Mouse (Mus musculus) forebrain, embryonic 15.5 days (tissue): ENCODE measurements around the gene Dda1. TPM values are rescaled to one million over a fixed set of nuclear protein-coding genes. Genes with fewer than 3 reads are reported as not detected.
A peak's percentile ranks its signal among the peaks of the same experiment; 100 is the strongest.

Source experiments
- ATAC-seq: fragments of 200-750 bp; cut with Nextera tagmentation; replicated peaks from 2 replicates; pipeline ENCODE4 v1.8.0; 2017; ENCODE audit warnings: mild to moderate bottlenecking, moderate TSS enrichment, moderate library complexity
- H3K27ac ChIP-seq: fragments of 300-500 bp; sonication (generic); replicated peaks from 2 replicates; pipeline ENCODE4 v1.5.1; 2015; ENCODE audit warnings: mild to moderate bottlenecking, inconsistent platforms
- H3K27me3 ChIP-seq: fragments of 300-500 bp; sonication (generic); 2 replicates; pipeline ENCODE4 v1.6.1; 2015; ENCODE audit warnings: inconsistent platforms
- H3K36me3 ChIP-seq: fragments of 300-500 bp; sonication (generic); 2 replicates; pipeline ENCODE4 v1.6.1; 2015; ENCODE audit warnings: mild to moderate bottlenecking, inconsistent platforms
- H3K4me1 ChIP-seq: fragments of 300-500 bp; sonication (generic); 2 replicates; pipeline ENCODE4 v1.6.1; 2015; ENCODE audit warnings: inconsistent platforms
- H3K4me2 ChIP-seq: fragments of 300-500 bp; sonication (generic); replicated peaks from 2 replicates; pipeline ENCODE4 v1.6.1; 2015; ENCODE audit warnings: mild to moderate bottlenecking, inconsistent platforms
- H3K4me3 ChIP-seq: fragments of 300-500 bp; sonication (generic); 2 replicates; pipeline ENCODE4 v1.5.1; 2015; ENCODE audit warnings: mild to moderate bottlenecking, inconsistent platforms
- H3K9ac ChIP-seq: fragments of 300-500 bp; sonication (generic); replicated peaks from 2 replicates; pipeline ENCODE4 v1.6.1; 2015; ENCODE audit warnings: mild to moderate bottlenecking, inconsistent platforms
- H3K9me3 ChIP-seq: fragments of 300-500 bp; sonication (generic); 2 replicates; pipeline ENCODE4 v1.6.1; 2016; ENCODE audit warnings: inconsistent platforms
- WGBS: fragments of 180-500 bp; shearing (Covaris S2); methylation state at CpG from one replicate; pipeline ENCODE4 v1.1.7; 2015; ENCODE audit warnings: mixed read lengths; 5-methylcytosine and 5-hydroxymethylcytosine counted together
- polyA plus RNA-seq: library from polyadenylated mRNA; unstranded; fragments of >200 nt; fragmentation: Nextera tagmentation; extraction: Ambion mirVana; gene quantifications from 2 replicates; pipeline ENCODE4 v1.2.1, GENCODE M21; 2015

Gene Dda1
- polyA plus RNA-seq, 1 experiment from 2014 or later, result 222 TPM

DNA sequence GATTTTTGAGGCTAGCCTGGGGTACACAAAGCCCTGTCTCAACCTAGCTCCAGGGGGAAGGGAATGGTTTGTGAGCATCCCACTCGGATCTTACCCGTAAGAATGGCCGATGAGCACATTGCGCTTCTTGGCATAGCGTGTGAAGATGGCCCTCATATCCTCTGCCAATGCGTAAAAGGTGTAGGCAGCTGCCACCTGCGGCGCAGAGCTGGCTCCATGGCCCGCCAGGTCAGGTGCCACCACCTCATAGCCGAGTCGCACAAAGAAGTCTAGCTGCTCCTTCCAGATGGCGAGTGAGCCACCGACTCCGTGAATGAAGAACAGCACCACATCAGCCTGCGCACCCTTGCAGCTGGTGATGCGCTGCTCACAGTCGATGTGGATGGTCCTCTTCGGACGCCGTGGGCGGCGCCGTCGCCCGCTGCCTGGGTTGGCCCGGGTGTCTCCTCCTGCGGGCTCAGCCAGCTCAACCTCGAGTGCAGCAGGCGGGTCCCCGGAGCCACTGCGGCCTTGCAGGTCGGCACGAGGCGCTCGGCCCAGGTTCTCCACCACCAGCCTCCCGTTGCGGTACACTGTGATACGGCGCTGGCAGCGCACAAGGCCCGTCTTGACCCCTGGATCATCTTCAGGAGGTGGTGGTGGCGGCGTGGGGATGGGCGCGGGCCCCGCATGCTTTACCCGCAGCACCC, 7.7 kb upstream of the Dda1 start:
- Histone ChIP-seq H3K9me3 (no peaks in the 10 kb centered on the region), H3K27ac (no peak overlapping the region), H3K9ac (no peak overlapping the region), H3K4me2 (0 out of 2 replicates have a peak overlapping the region, but pooled peaks have one; percentile 80), H3K36me3 (peaks cover 30% of the 10 kb centered on the region), H3K4me3 (no peak overlapping the region), H3K4me1 (peaks cover 54% of the 10 kb centered on the region), H3K27me3 (no peaks in the 10 kb centered on the region)
- WGBS, result 82% methylated on average over 47 of the region's 47 CpGs
- no peak for ATAC-seq

DNA sequence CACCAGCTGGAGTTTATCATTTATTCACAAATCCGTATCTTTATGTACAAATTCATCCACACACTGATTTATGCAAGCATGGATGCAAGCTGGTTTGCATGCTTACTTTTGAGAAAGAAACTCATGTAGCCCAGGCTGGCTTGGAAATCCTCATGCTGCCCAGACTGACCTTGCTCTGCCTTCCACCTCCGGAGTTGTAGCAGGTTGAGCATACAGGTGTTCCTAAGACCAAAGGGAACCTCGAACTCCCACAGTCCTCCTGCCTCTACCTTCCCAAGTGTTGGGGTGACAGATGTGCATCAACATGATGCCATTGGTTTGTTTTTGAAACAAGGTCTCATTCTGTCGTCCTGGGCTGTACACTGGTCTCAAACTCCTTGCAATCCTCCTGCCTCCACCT, 6.8 kb upstream of the Dda1 start:
- WGBS, result 72% methylated on average over 4 of the region's 4 CpGs
- Histone ChIP-seq H3K27ac (no peak overlapping the region), H3K9me3 (no peaks in the 10 kb centered on the region), H3K36me3 (peaks cover 28% of the 10 kb centered on the region), H3K27me3 (no peaks in the 10 kb centered on the region), H3K4me2 (peak overlapping the region; percentile 80), H3K4me3 (peak overlapping the region; percentile 80), H3K9ac (peak overlapping the region; percentile 86), H3K4me1 (peaks cover 54% of the 10 kb centered on the region)
- ATAC-seq, result no peak

DNA sequence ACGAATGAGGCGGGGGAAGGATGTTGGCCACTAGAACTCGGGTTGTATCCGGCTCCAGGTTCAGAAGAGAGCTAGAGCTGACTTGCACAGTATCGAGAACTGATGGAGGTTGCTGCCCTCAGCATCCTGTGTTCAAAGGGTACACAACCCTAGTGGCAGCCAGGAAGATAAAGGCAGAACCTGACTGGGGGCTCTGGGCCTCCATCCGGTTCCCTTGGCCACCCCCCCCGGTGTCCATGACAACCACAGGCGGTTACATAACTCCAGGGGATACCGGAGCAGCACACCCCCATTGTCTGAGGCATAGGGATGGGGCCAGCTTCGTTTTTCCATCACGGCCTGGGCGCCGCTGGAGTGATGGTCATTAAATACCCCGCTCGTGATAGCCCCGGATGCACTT, 6.2 kb upstream of the Dda1 start:
- 4% methylated on average over 16 of the region's 16 CpGs for WGBS
- peak overlapping the region; percentile 79; the same call in 1 of the 2 replicates for H3K27ac ChIP-seq
- H3K9me3 ChIP-seq, result no peaks in the 10 kb centered on the region
- no peaks in the 10 kb centered on the region for H3K27me3 ChIP-seq
- ATAC-seq, result no peak
- H3K36me3 ChIP-seq, result peaks cover 27% of the 10 kb centered on the region
- H3K4me1 ChIP-seq, result peaks cover 54% of the 10 kb centered on the region
- peak overlapping the region; percentile 80 for H3K4me3 ChIP-seq
- H3K9ac ChIP-seq, result peak overlapping the region; percentile 86
- H3K4me2 ChIP-seq, result peak overlapping the region; percentile 80

DNA sequence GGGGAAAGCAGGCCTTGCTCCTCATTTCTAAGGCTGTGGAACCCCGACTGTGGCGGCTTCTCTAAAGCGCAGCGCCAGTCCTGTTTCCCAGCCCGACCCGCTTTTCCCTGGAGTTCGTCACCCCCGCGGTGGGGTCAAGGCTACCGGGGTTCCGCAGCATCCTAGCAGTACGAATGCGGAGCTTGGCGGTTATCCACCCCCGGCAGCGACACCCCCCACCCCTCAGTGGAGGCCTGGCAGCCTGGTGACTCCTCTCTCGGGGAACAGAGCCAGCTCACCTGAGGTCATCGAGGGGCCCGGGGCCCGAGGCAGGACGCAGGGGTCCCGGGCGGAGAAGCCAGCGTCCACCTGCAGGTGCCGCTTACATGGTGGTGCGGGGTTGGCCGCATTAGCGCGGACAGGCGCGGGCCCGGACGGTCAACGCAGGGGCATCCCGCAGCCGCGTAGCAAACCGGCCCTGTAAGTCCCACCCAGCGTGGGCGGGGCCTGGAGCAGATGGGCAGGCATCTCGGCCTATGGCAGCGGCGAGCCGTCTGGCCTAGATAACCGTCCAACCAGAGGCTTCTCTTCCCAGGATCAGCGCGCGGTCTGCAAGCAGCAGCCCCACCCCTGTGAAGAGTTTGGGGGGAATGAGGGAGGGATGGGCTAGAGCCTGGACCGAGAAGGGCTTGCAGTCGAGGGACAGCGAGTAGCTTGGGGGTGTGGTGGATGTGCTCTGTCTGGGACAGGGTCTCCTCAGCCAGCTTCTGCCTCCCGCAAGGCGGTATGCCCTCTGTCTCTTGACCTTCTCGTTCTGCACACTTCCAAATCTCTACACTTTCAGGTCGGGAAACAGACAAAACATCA, 5.6 kb upstream of the Dda1 start, which contains the start of gene Abhd8:
Gene Abhd8 (minus strand): TSS at position 468 of the 846 bp plus-strand sequence.
- under 1% methylated on average over 55 of the region's 55 CpGs for WGBS

DNA sequence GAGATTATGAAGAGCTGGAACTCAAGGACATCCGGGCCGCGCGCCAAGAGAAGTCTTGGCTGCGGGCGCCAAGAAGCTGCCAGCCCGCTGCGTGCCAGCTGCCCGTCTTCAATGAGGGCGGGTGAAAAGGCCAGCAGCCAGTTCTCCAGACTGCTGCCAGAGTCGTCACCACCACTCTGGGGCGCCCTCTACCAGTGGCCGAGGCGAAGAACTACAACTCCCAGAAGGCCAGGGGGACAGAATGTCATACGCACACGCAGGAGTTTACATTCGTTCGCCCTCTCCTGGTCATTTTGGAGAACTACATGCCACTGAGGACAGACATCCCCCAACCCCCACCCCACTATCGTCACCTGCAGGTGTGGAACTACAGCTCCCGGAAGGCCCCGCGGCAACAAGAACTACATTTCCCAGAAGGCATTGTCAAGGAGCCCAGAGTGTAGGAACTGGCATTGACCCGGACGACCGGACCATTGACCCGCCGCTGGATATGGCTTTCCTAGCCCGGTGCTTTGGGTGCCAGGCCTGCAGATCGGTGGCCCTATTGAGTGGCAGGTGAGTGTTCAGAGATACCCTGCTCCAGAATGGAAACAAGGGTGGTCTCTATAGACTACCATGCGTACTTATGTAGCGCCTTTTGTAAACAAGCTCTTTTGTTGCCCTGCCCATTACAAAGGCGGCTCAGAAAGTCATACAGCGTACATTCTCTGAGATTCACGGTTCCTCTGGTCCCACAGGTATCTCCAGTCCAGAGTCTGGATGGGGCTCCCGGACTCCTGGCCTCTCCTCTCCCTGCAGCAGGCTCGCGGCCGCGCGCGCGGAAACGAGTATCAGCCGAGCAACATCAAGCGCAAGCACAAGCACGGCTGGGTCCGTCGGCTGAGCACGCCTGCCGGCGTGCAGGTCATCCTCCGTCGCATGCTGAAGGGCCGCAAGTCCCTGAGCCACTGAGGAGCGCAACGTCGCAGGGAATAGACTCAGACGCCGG, 4.2 kb upstream of the Dda1 start, which contains the start of gene Mrpl34:
Gene Mrpl34 (plus strand): TSS at position 447 of the 988 bp plus-strand sequence.
- H3K4me3 ChIP-seq, result peak within 1 kb of the TSS; percentile 80
- peak; percentile 64 for ATAC-seq
- H3K4me2 ChIP-seq, result peak within 1 kb of the TSS; percentile 80
- peak within 1 kb of the TSS; percentile 79 for H3K27ac ChIP-seq
- H3K4me1 ChIP-seq, result peaks cover 55% of the 10 kb centered on the region
- under 1% methylated on average over 59 of the region's 59 CpGs for WGBS
- no peaks in the 10 kb centered on the region for H3K27me3 ChIP-seq
- no peaks in the 10 kb centered on the region for H3K9me3 ChIP-seq
- peaks cover 10% of the 10 kb centered on the region; the same call in 1 of the 2 replicates for H3K36me3 ChIP-seq
- H3K9ac ChIP-seq, result peak within 1 kb of the TSS; percentile 86

More for the DNA sequence above, 5.6 kb upstream of the Dda1 start, which contains the start of gene Abhd8:
- no peaks in the 10 kb centered on the region for H3K9me3 ChIP-seq
- peak within 1 kb of the TSS; percentile 79 for H3K27ac ChIP-seq
- H3K4me2 ChIP-seq, result peak within 1 kb of the TSS; percentile 80
- H3K36me3 ChIP-seq, result peaks cover 22% of the 10 kb centered on the region
- peak within 1 kb of the TSS; percentile 80 for H3K4me3 ChIP-seq
- peak; percentile 85 for ATAC-seq
- peak within 1 kb of the TSS; percentile 86 for H3K9ac ChIP-seq
- H3K4me1 ChIP-seq, result peaks cover 54% of the 10 kb centered on the region
- H3K27me3 ChIP-seq, result no peaks in the 10 kb centered on the region

DNA sequence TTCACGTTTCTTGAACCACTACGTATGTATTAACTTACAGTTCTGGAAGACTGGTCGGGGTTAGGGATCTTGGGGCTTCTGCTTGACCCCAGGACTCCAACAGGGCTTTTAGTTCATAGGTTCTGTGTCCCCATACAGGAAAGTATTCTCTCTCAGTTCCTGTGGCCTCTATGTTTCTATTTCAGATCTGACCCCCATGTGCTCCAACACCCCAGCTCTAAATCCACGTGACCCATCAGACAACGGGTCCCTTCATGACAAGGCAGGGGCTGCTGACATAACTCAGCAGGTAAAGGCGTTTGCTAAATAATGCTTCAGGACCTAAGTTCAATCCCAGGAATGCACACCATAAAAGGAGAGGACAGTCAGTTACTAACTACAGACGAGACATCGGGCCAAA, 3.3 kb upstream of the Dda1 start:
- no peaks in the 10 kb centered on the region for H3K9me3 ChIP-seq
- H3K4me3 ChIP-seq, result peak overlapping the region; percentile 80
- peak overlapping the region; percentile 62 for H3K9ac ChIP-seq
- WGBS, result 82% methylated on average over 8 of the region's 8 CpGs
- peak overlapping the region; percentile 80 for H3K4me2 ChIP-seq
- H3K4me1 ChIP-seq, result peaks cover 59% of the 10 kb centered on the region
- no peaks in the 10 kb centered on the region for H3K27me3 ChIP-seq
- H3K27ac ChIP-seq, result no peak overlapping the region
- no peak for ATAC-seq
- H3K36me3 ChIP-seq, result peaks cover 6% of the 10 kb centered on the region; the same call in 1 of the 2 replicates

DNA sequence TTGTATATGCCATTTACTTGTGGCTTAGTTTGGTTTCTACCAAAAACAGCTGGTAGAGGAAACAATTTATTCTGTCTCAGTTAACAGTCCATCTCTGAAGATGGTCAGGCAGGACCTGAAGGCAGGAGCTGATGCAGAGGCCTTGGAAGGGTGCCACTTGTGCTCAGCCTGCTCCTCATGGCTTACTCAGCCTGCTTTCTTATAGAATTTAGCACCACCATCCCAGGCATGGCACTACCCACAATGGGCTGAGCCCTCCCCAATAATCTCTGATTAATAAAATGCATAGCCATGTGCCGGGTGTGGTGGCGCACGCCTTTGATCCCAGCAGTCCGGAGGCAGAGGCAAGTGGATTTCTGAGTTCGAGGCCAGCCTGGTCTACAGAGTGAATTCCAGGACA, 2.8 kb upstream of the Dda1 start:
- no peak overlapping the region for H3K4me2 ChIP-seq
- no peak for ATAC-seq
- H3K9me3 ChIP-seq, result no peaks in the 10 kb centered on the region
- H3K27me3 ChIP-seq, result no peaks in the 10 kb centered on the region
- H3K4me1 ChIP-seq, result peaks cover 58% of the 10 kb centered on the region
- 0 out of 2 replicates have a peak overlapping the region, but pooled peaks have one; percentile 80 for H3K4me3 ChIP-seq
- peaks cover 2% of the 10 kb centered on the region; the same call in 1 of the 2 replicates for H3K36me3 ChIP-seq
- H3K27ac ChIP-seq, result no peak overlapping the region
- WGBS, result 96% methylated on average over 5 of the region's 5 CpGs
- H3K9ac ChIP-seq, result no peak overlapping the region

DNA sequence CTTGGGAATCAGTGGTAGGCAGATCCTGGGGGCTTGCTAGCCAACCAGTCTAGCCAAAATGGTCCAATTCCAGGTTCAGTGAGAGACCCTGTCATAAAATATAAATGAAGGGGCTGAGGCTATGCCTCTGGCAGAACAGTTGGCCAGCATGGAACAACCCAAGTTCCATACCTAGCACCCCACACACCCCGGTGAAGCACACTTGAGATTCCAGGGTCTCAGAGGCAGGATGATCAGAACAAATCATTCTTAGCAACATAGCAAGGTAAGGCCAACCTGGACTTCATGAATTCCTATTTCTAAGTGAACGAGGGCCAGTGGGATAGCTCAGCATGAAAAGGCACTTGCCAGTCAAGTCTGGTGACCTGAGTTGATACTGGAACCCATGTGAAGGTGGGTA, 1.8 kb upstream of the Dda1 start:
- Histone ChIP-seq H3K9me3 (no peaks in the 10 kb centered on the region), H3K36me3 (peaks cover 9% of the 10 kb centered on the region), H3K4me3 (no peak overlapping the region), H3K27me3 (no peaks in the 10 kb centered on the region), H3K4me1 (peaks cover 48% of the 10 kb centered on the region), H3K9ac (no peak overlapping the region), H3K4me2 (no peak overlapping the region), H3K27ac (no peak overlapping the region)
- no peak for ATAC-seq
- WGBS, result 91% methylated on average over 2 of the region's 2 CpGs

DNA sequence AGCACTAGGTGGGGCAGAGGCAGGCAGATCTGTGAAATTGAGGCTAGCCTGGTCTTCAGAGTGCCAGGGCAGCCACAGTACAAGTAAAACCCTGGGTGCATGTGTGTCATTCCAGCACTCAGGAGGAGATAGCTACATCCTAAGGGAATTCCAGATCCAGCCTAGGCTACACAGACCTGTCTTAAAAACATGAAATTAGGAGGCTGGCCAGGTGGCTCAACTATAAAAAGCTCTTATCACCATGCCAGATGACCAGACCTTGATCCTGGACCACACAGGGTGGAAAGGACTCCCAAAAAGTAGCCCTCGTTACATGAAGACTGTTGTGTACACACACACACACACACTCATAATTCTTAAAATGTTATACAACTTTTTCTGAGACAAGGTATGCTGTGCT, 998 bp upstream of the Dda1 start:
- H3K4me2 ChIP-seq, result no peak overlapping the region
- ATAC-seq, result no peak
- peaks cover 40% of the 10 kb centered on the region for H3K4me1 ChIP-seq
- H3K27me3 ChIP-seq, result no peaks in the 10 kb centered on the region
- 90% methylated on average over 1 of the region's 1 CpGs for WGBS
- no peak overlapping the region for H3K27ac ChIP-seq
- H3K9ac ChIP-seq, result no peak overlapping the region
- no peaks in the 10 kb centered on the region for H3K9me3 ChIP-seq
- no peak overlapping the region for H3K4me3 ChIP-seq
- H3K36me3 ChIP-seq, result peaks cover 17% of the 10 kb centered on the region

DNA sequence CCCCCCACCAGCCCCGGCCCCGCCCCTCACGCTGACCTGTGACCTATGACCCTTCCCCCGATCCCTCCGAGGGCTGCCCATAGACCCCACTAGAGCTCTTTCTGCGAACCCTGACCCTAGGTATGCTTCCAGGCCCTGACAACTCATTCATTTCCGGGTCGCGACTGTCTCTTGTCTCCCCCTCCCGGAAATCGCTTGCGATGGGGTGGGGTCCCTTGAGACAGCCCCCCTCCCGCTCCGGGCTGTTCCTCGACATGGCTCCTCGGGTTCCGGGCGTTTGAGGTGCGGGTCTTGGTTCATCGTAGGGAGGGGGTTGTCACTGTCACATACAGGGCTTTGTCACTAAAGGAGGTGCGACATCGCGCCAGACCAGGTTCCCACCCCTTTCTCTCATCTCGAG, 412 bp downstream of the Dda1 start:
- peaks cover 31% of the 10 kb centered on the region for H3K4me1 ChIP-seq
- H3K9ac ChIP-seq, result peak overlapping the region; percentile 70
- H3K4me2 ChIP-seq, result peak overlapping the region; percentile 77
- peak; percentile 32 for ATAC-seq
- H3K4me3 ChIP-seq, result peak overlapping the region; percentile 76
- WGBS, result under 1% methylated on average over 24 of the region's 24 CpGs
- H3K27me3 ChIP-seq, result no peaks in the 10 kb centered on the region
- H3K27ac ChIP-seq, result peak overlapping the region; percentile 86
- peaks cover 28% of the 10 kb centered on the region for H3K36me3 ChIP-seq
- no peaks in the 10 kb centered on the region for H3K9me3 ChIP-seq

DNA sequence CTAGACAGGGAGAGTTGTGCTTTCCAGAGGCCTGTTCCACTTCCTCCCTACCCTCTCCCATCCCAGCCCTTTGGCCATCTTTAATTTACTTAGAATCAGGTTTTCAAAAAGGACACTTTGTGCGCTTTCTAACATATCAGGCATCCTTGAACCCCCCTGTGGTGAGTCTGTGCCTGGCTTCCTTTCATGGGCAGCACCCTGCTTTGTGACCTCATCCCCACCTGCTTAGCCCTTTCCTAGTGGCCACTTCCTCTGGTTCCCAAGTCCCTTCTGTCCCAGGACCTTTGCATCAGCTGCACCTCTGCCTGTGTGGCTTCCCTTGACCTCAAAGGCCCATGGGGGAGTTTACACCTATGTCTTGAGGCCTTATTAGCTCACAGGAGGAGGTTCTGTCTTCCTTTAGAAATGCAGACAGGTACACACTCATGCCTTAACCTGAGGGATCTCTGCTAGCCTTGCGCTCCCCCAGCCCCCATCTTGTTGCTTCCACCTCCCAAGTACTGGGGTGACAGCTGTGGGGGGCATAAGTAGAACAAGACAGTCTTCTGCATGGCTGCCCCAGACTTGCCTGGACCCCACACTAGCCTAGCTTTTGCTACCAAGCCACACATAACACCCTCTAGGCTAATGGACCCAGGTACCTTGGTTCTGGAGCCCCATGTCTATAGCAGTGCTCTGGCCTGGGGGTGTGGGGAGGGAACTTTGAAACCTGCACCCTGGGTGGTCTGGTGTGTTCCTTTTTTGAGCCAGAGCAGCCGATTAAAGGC, 1.3 kb downstream of the Dda1 start:
- 79% methylated on average over 3 of the region's 3 CpGs for WGBS

More for the DNA sequence above, 1.3 kb downstream of the Dda1 start:
- peak overlapping the region; percentile 77 for H3K4me2 ChIP-seq
- no peaks in the 10 kb centered on the region for H3K27me3 ChIP-seq
- peak overlapping the region; percentile 70 for H3K9ac ChIP-seq
- peaks cover 28% of the 10 kb centered on the region for H3K4me1 ChIP-seq
- no peak overlapping the region for H3K27ac ChIP-seq
- H3K36me3 ChIP-seq, result peaks cover 36% of the 10 kb centered on the region
- H3K9me3 ChIP-seq, result no peaks in the 10 kb centered on the region
- no peak for ATAC-seq
- H3K4me3 ChIP-seq, result peak overlapping the region; percentile 76
